Mouse (Mus musculus) embryonic facial prominence, embryonic 10.5 days (tissue): ENCODE results near the gene Shc3. TPM values are rescaled to one million over a fixed set of nuclear protein-coding genes. Genes with fewer than 3 reads are reported as not detected.

Source experiments
- polyA plus RNA-seq: library from polyadenylated mRNA; unstranded; fragments of >200 nt; fragmentation: Nextera tagmentation; extraction: Ambion mirVana; gene quantifications from 2 replicates; pipeline ENCODE4 v1.2.1, GENCODE M21; 2016

Shc3 gene
- polyA plus RNA-seq, 1 experiment from 2014 or later: 0.92 TPM

Other genes starting within 250 kb of the Shc3 start
- 50.4 and 67.6 TPM in 2 replicates for gene S1pr3, start 160.8 kb downstream of the Shc3 start, polyA plus RNA-seq
- gene Cks2, start 75.8 kb upstream of the Shc3 start, polyA plus RNA-seq: 384 and 402 TPM in 2 replicates
- 25.2 and 25.9 TPM in 2 replicates for gene Secisbp2, start 82.3 kb upstream of the Shc3 start, polyA plus RNA-seq
- gene Sema4d, start 224.3 kb upstream of the Shc3 start, polyA plus RNA-seq: 6.8 and 7.8 TPM in 2 replicates